Mouse (Mus musculus): ENCODE results near the gene Rab1b. TPM values are rescaled to one million over a fixed set of nuclear protein-coding genes. Genes with fewer than 3 reads are reported as not detected.

Rab1b gene
- polyA plus RNA-seq, 1 experiment from 2014 or later, result 214 TPM

- 11% methylated on average over 9 of the region's 9 CpGs for WGBS
- no peak overlapping the region for H3K27ac ChIP-seq (replicated peaks; ENCODE audit: low read depth, low read length)
Observed at GRCm38 (mm10) chr19:5095887-5096474, 10.9 kb downstream of the Rab1b start.

DNA sequence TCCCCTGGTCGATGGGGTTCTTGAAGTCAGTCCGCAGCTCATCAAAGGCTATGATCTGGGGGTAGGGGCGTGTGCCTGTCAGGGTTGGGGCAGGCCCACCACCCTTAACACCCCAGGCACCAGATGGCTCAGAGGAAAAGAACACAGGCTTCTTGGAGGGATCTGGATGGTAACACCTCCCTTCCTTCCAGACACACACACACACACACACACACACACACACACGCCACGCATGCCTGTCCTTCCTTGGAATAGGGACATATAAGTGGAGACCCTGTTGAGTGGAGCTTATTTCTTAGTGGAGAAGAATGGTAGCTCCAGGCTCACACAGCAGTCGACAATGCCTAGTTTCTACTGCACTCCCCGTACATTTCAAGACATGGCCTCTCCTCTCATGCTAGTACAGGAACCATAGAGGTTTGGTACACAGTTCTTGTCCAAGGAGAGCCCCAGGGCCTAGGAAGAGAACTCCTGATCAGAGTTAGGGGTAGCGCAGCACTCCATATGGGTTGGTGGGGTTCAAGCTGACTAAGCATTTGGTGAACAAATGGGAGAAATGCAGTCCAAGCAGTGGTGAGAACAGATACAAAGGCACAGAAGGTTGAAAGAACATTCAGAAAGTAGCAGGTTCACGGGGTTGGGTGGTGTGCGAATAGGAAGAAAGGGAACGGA lies 12.0 kb downstream of the Rab1b start:
- DNase-seq (ENCODE audit: low spot score) (no peak), ATAC-seq (replicated peaks; ENCODE audit: insufficient number of reproducible peaks, low FRiP score, low TSS enrichment, low read depth) (no peak; the same call in 1 of the 2 replicates)
- H3K27ac ChIP-seq (replicated peaks; ENCODE audit: low read depth, low read length), result no peak overlapping the region
- WGBS, result 45% methylated on average over 11 of the region's 11 CpGs
- H3K36me3 ChIP-seq (replicated peaks; ENCODE audit: control insufficient read depth, insufficient read depth, low read depth, low read length), result peaks cover under 1% of the 10 kb centered on the region
- no peaks in the 10 kb centered on the region for H3K9me3 ChIP-seq (replicated peaks; ENCODE audit: control insufficient read depth, low read length)
- no peak overlapping the region for H3K9ac ChIP-seq (replicated peaks; ENCODE audit: low read length)
- no peak overlapping the region for H3K4me2 ChIP-seq (ENCODE audit: low read depth, low read length)
- H3K4me3 ChIP-seq (ENCODE audit: low read depth, low read length), result peak overlapping the region; percentile 6; the same call in 1 of the 2 replicates
- H3K27me3 ChIP-seq (ENCODE audit: control insufficient read depth, insufficient read depth, low read length), result no peaks in the 10 kb centered on the region; the same call in 1 of the 2 replicates
- H3K4me1 ChIP-seq (ENCODE audit: control insufficient read depth, insufficient read depth, low read length), result peaks cover 13% of the 10 kb centered on the region

More at GRCm38 (mm10) chr19:5095887-5096474, 10.9 kb downstream of the Rab1b start:
- no peaks in the 10 kb centered on the region; the same call in 1 of the 2 replicates for H3K27me3 ChIP-seq (ENCODE audit: control insufficient read depth, insufficient read depth, low read length)
- peaks cover 5% of the 10 kb centered on the region for H3K36me3 ChIP-seq (replicated peaks; ENCODE audit: control insufficient read depth, insufficient read depth, low read depth, low read length)
- no peak overlapping the region for H3K4me3 ChIP-seq (ENCODE audit: low read depth, low read length)
- 0 out of 2 replicates have a peak overlapping the region, but pooled peaks have one; percentile 35 for H3K9ac ChIP-seq (replicated peaks; ENCODE audit: low read length)
- ATAC-seq (replicated peaks; ENCODE audit: insufficient number of reproducible peaks, low FRiP score, low TSS enrichment, low read depth) (no peak), DNase-seq (ENCODE audit: low spot score) (no peak)
- H3K4me2 ChIP-seq (ENCODE audit: low read depth, low read length), result no peak overlapping the region; the same call in 1 of the 2 replicates
- no peaks in the 10 kb centered on the region for H3K9me3 ChIP-seq (replicated peaks; ENCODE audit: control insufficient read depth, low read length)
- peaks cover 13% of the 10 kb centered on the region for H3K4me1 ChIP-seq (ENCODE audit: control insufficient read depth, insufficient read depth, low read length)

- Histone ChIP-seq H3K27ac (replicated peaks; ENCODE audit: low read depth, low read length) (no peak overlapping the region), H3K9ac (replicated peaks; ENCODE audit: low read length) (no peak overlapping the region), H3K36me3 (replicated peaks; ENCODE audit: control insufficient read depth, insufficient read depth, low read depth, low read length) (no peaks in the 10 kb centered on the region), H3K27me3 (ENCODE audit: control insufficient read depth, insufficient read depth, low read length) (no peaks in the 10 kb centered on the region; the same call in 1 of the 2 replicates), H3K4me1 (ENCODE audit: control insufficient read depth, insufficient read depth, low read length) (peaks cover 15% of the 10 kb centered on the region), H3K9me3 (replicated peaks; ENCODE audit: control insufficient read depth, low read length) (no peaks in the 10 kb centered on the region), H3K4me2 (ENCODE audit: low read depth, low read length) (no peak overlapping the region), H3K4me3 (ENCODE audit: low read depth, low read length) (peak overlapping the region; percentile 6; the same call in 1 of the 2 replicates)
- 2% methylated on average over 21 of the region's 21 CpGs for WGBS
- ATAC-seq (replicated peaks; ENCODE audit: insufficient number of reproducible peaks, low FRiP score, low TSS enrichment, low read depth) (peak; percentile 61), DNase-seq (ENCODE audit: low spot score) (peak; percentile 98)
Observed at GRCm38 (mm10) chr19:5094243-5094632, 12.6 kb downstream of the Rab1b start.

- DNase-seq (ENCODE audit: low spot score) (no peak), ATAC-seq (replicated peaks; ENCODE audit: insufficient number of reproducible peaks, low FRiP score, low TSS enrichment, low read depth) (0 out of 2 replicates have a peak, but pooled peaks have one; percentile 1)
- Histone ChIP-seq H3K4me2 (ENCODE audit: low read depth, low read length) (no peak overlapping the region), H3K4me1 (ENCODE audit: control insufficient read depth, insufficient read depth, low read length) (peaks cover 15% of the 10 kb centered on the region), H3K36me3 (replicated peaks; ENCODE audit: control insufficient read depth, insufficient read depth, low read depth, low read length) (no peaks in the 10 kb centered on the region), H3K27ac (replicated peaks; ENCODE audit: low read depth, low read length) (no peak overlapping the region), H3K4me3 (ENCODE audit: low read depth, low read length) (no peak overlapping the region), H3K9me3 (replicated peaks; ENCODE audit: control insufficient read depth, low read length) (no peaks in the 10 kb centered on the region), H3K27me3 (ENCODE audit: control insufficient read depth, insufficient read depth, low read length) (no peaks in the 10 kb centered on the region; the same call in 1 of the 2 replicates), H3K9ac (replicated peaks; ENCODE audit: low read length) (no peak overlapping the region)
- 76% methylated on average over 12 of the region's 12 CpGs for WGBS
Observed at GRCm38 (mm10) chr19:5093481-5094242, 13.2 kb downstream of the Rab1b start.

GRCm38 (mm10) chr19:5092083-5092482 lies 14.8 kb downstream of the Rab1b start:
- H3K27ac ChIP-seq (replicated peaks; ENCODE audit: low read depth, low read length), result no peak overlapping the region
- DNase-seq (ENCODE audit: low spot score) (no peak), ATAC-seq (replicated peaks; ENCODE audit: insufficient number of reproducible peaks, low FRiP score, low TSS enrichment, low read depth) (no peak)
- H3K4me1 ChIP-seq (ENCODE audit: control insufficient read depth, insufficient read depth, low read length), result peaks cover 17% of the 10 kb centered on the region
- no peaks in the 10 kb centered on the region for H3K9me3 ChIP-seq (replicated peaks; ENCODE audit: control insufficient read depth, low read length)
- H3K4me2 ChIP-seq (ENCODE audit: low read depth, low read length), result no peak overlapping the region; the same call in 1 of the 2 replicates
- no peak overlapping the region for H3K9ac ChIP-seq (replicated peaks; ENCODE audit: low read length)
- H3K36me3 ChIP-seq (replicated peaks; ENCODE audit: control insufficient read depth, insufficient read depth, low read depth, low read length), result no peaks in the 10 kb centered on the region
- 85% methylated on average over 9 of the region's 10 CpGs for whole genome bisulfite sequencing
- no peaks in the 10 kb centered on the region; the same call in 1 of the 2 replicates for H3K27me3 ChIP-seq (ENCODE audit: control insufficient read depth, insufficient read depth, low read length)
- H3K4me3 ChIP-seq (ENCODE audit: low read depth, low read length), result no peak overlapping the region

- WGBS, result 87% methylated on average over 4 of the region's 4 CpGs
- Histone ChIP-seq H3K27me3 (ENCODE audit: control insufficient read depth, insufficient read depth, low read length) (peaks cover 18% of the 10 kb centered on the region), H3K9ac (replicated peaks; ENCODE audit: low read length) (no peak overlapping the region; the same call in 1 of the 2 replicates), H3K4me3 (ENCODE audit: low read depth, low read length) (peak overlapping the region; percentile 72), H3K4me2 (ENCODE audit: low read depth, low read length) (peak overlapping the region; percentile 77), H3K36me3 (replicated peaks; ENCODE audit: control insufficient read depth, insufficient read depth, low read depth, low read length) (no peaks in the 10 kb centered on the region), H3K9me3 (replicated peaks; ENCODE audit: control insufficient read depth, low read length) (no peaks in the 10 kb centered on the region), H3K4me1 (ENCODE audit: control insufficient read depth, insufficient read depth, low read length) (peaks cover 13% of the 10 kb centered on the region), H3K27ac (replicated peaks; ENCODE audit: low read depth, low read length) (no peak overlapping the region)
- ATAC-seq (replicated peaks; ENCODE audit: insufficient number of reproducible peaks, low FRiP score, low TSS enrichment, low read depth) (no peak), DNase-seq (ENCODE audit: low spot score) (no peak)
Observed at GRCm38 (mm10) chr19:5089324-5089723, 17.5 kb downstream of the Rab1b start.

DNA sequence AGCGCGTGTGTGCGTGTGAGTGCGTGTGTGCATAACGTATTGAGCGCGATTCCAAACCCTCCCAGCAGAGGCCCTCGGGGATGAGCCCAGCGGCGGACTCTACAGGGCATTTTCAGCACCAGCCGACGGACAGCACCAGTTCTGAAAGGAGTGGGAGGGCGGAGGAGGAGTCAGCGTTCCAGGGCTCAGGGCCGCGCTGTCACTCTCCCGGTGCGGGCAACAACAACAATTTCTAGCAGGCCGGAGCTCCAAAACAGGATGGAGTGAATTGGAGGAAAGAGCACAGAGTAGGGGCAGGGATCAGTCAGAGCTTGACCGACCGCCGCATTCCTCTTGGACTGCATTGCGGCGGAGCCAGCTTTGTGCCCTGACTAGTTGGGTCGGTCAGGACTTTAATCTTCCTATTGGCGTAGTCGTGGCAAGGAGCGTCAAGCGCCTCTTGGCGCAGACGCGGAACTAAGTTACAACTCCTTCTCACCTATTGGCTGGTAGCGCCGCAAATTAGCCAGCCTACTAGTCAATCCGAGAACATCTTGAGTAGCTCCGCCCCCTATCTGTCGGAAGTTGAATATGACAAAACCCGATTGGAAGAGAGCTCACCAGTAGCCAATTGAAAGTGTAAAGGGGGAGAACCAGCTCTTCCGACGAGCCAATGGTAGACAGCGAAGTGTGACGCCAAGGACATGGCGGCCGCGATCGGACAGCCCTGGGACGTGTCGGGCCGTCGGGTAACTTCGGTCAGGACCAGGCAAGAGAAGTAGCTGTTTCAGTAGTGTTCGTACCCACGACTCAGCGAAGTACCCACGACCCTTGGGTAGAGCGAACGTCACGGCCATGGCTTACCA lies 18.8 kb downstream of the Rab1b start, which contains the start of gene Yif1a:
TSS of gene Yif1a (plus strand) at position 655 of the 845 bp plus-strand sequence.
- Histone ChIP-seq H3K9ac (replicated peaks; ENCODE audit: low read length) (peak within 1 kb of the TSS; percentile 68), H3K27ac (replicated peaks; ENCODE audit: low read depth, low read length) (no peak within 1 kb of the TSS), H3K9me3 (replicated peaks; ENCODE audit: control insufficient read depth, low read length) (no peaks in the 10 kb centered on the region), H3K4me3 (ENCODE audit: low read depth, low read length) (peak within 1 kb of the TSS; percentile 72), H3K4me2 (ENCODE audit: low read depth, low read length) (peak within 1 kb of the TSS; percentile 77), H3K27me3 (ENCODE audit: control insufficient read depth, insufficient read depth, low read length) (peaks cover 28% of the 10 kb centered on the region), H3K4me1 (ENCODE audit: control insufficient read depth, insufficient read depth, low read length) (peaks cover 13% of the 10 kb centered on the region), H3K36me3 (replicated peaks; ENCODE audit: control insufficient read depth, insufficient read depth, low read depth, low read length) (no peaks in the 10 kb centered on the region)
- ATAC-seq (replicated peaks; ENCODE audit: insufficient number of reproducible peaks, low FRiP score, low TSS enrichment, low read depth), result peak; percentile 94
- under 1% methylated on average over 58 of the region's 58 CpGs for WGBS
- peak; percentile 98 for DNase-seq (ENCODE audit: low spot score)
